Mouse (Mus musculus) ES-Bruce4 (cell line): Measurements from ENCODE around the gene Peak1. TPM values are rescaled to one million over a fixed set of nuclear protein-coding genes. Genes with fewer than 3 reads are reported as not detected.

Experiments
- H3K27ac ChIP-seq: 2 replicates; pipeline ENCODE4 v1.5.1; 2012; ENCODE audit warnings: low read length, inconsistent platforms; ENCODE audit not compliant: insufficient read depth
- H3K27me3 ChIP-seq: 2 replicates; pipeline ENCODE4 v1.6.1; 2012; ENCODE audit warnings: mild to moderate bottlenecking, low read length, inconsistent platforms; ENCODE audit not compliant: control insufficient read depth, poor library complexity, insufficient read depth, severe bottlenecking
- H3K36me3 ChIP-seq: 2 replicates; pipeline ENCODE4 v1.6.1; 2012; ENCODE audit warnings: inconsistent platforms, mild to moderate bottlenecking, low read length, moderate library complexity; ENCODE audit not compliant: control insufficient read depth, poor library complexity, insufficient read depth, severe bottlenecking
- H3K4me1 ChIP-seq: one replicate; pipeline ENCODE4 v1.8.1; 2011; ENCODE audit warnings: low read length; ENCODE audit not compliant: control insufficient read depth, insufficient read depth
- H3K4me3 ChIP-seq: 2 replicates; pipeline ENCODE4 v1.5.1; 2011; ENCODE audit warnings: low read depth, mild to moderate bottlenecking, low read length
- H3K9ac ChIP-seq: 2 replicates; pipeline ENCODE4 v1.6.1; 2012; ENCODE audit warnings: low read depth, mild to moderate bottlenecking, inconsistent platforms; ENCODE audit not compliant: poor library complexity, severe bottlenecking
- H3K9me3 ChIP-seq: replicated peaks from 2 replicates; pipeline ENCODE4 v1.6.1; 2012; ENCODE audit warnings: mild to moderate bottlenecking, low read length, inconsistent platforms; ENCODE audit not compliant: control insufficient read depth, poor library complexity, insufficient read depth, severe bottlenecking
- CTCF ChIP-seq: IDR thresholded peaks from one replicate; pipeline ENCODE4 v1.8.1; 2011; ENCODE audit warnings: low read depth, low read length
- EP300 ChIP-seq: IDR thresholded peaks from 2 replicates; pipeline ENCODE4 v1.6.1; 2011; ENCODE audit warnings: low read depth, low read length; ENCODE audit not compliant: insufficient read depth
- POLR2A ChIP-seq: IDR thresholded peaks from one replicate; pipeline ENCODE4 v1.8.1; 2011; ENCODE audit warnings: low read length; ENCODE audit not compliant: insufficient read depth
- polyA plus RNA-seq: library from polyadenylated mRNA; stranded (reverse); fragments of >200 nt; gene quantifications from 2 replicates; pipeline ENCODE4 v1.2.4, GENCODE M21; 2011; ENCODE audit warnings: low read depth; ENCODE audit not compliant: missing spikeins, insufficient read depth, insufficient read length

Peak1 gene
- polyA plus RNA-seq, 1 experiment: 26.3 TPM

DNA sequence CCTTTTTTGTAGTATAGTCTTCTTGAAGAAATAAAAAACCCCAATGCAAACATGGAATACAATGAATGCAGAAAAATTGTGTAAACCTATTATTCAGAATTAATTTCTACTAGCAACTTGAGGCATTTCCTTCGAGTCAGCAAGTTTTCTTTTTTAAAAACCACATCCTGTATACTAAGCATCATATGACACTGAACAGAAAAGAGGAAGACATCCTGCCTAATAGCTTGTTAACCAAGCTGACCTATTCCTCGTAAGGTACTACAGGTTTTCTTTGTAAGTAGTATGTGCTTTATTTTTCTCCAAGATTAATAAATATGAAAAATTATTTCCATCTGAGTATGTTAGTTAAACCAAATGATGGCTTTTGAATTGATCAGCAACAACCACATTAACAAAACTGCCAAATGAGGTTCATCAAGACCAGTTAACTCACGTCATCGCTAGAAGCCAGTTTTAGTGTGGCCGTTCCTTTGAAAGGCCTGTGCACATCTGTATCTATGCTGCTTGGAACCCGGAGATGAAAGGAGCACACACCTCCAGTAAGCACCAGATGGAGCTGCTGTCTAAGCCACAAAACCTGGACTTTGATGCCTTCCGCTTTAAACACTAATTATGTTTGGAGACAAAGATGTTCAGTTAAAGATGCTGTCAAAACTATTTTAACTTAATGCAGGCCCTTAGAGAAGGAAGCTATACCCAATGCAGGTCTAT is 153.4 kb downstream of the Peak1 start:
- TF ChIP-seq EP300: no peak
- TF ChIP-seq CTCF: no peak
- no peak for TF ChIP-seq POLR2A
- H3K4me1 ChIP-seq: no peaks in the 10 kb centered on the region

DNA sequence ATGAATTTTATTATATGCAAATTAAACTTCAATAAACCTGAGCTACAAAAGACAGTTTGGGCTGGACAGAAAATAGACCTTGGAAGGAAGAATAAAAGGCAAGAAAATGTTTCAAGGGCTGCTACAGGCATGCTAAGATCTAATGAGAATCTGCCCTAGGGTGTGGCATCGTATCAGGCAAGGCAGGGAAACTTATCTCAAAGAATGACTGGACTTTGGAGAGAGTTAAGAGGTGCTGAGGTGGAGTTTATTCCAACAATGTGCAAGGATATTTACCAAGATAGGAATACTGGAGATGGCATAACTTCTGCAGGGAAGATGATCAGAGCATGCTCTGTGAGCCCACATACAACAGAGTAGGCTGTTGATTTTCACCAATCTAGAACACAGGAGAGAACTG is 154.8 kb downstream of the Peak1 start:
- TF ChIP-seq EP300: no peak
- TF ChIP-seq POLR2A: no peak
- no peak for TF ChIP-seq CTCF

More for the DNA sequence above, 153.4 kb downstream of the Peak1 start:
- no peak overlapping the region for H3K27ac ChIP-seq
- H3K4me3 ChIP-seq: no peak overlapping the region
- H3K27me3 ChIP-seq: no peaks in the 10 kb centered on the region
- H3K9me3 ChIP-seq: peaks cover 3% of the 10 kb centered on the region; the same call in 1 of the 2 replicates
- no peak overlapping the region for H3K9ac ChIP-seq
- H3K36me3 ChIP-seq: peaks cover 3% of the 10 kb centered on the region

DNA sequence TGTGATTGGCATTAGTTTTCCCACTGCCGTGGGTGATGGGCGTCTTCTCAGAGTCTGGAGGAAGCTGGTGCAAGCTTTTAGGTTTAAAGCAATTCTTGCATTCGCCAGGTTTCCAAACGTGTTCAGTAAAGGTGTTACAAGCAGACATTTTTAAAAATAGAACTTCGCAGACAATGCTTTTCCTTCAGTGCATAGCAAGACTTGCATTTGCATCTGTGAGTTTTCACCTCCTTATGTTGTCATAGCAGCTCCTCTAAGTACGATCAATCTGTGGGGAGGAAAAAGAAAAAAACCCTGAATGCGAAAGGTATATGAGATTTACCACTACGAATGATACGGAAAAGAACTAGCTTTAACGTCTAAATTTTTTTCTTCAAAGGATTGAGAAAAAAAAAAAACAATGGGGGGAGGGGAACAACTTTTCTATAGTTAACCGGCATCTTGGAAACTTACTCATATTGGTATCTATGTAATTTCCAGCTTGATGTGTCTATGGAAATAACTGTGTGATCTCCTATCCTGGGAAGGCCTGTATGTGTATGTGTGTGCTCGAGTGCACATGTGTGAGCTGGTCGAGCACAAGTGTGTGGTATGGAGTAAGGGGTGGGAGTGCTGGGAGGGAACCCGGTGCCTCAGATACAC is 157.3 kb downstream of the Peak1 start:
- peaks cover 3% of the 10 kb centered on the region; the same call in 1 of the 2 replicates for H3K9me3 ChIP-seq
- H3K27ac ChIP-seq: no peak overlapping the region
- H3K27me3 ChIP-seq: no peaks in the 10 kb centered on the region
- no peak overlapping the region for H3K9ac ChIP-seq
- no peak overlapping the region for H3K4me3 ChIP-seq
- TF ChIP-seq CTCF (no peak), POLR2A (no peak), EP300 (no peak)
- peaks cover 8% of the 10 kb centered on the region for H3K36me3 ChIP-seq
- H3K4me1 ChIP-seq: no peaks in the 10 kb centered on the region

More for the DNA sequence above, 154.8 kb downstream of the Peak1 start:
- H3K27ac ChIP-seq: no peak overlapping the region
- no peaks in the 10 kb centered on the region for H3K27me3 ChIP-seq
- no peak overlapping the region for H3K9ac ChIP-seq
- H3K4me3 ChIP-seq: no peak overlapping the region
- no peaks in the 10 kb centered on the region for H3K4me1 ChIP-seq
- peaks cover 3% of the 10 kb centered on the region; the same call in 1 of the 2 replicates for H3K9me3 ChIP-seq
- H3K36me3 ChIP-seq: peaks cover 8% of the 10 kb centered on the region

- Histone ChIP-seq H3K4me1 (no peaks in the 10 kb centered on the region), H3K4me3 (no peak overlapping the region), H3K9ac (no peak overlapping the region), H3K27me3 (no peaks in the 10 kb centered on the region), H3K36me3 (peaks cover 8% of the 10 kb centered on the region), H3K27ac (no peak overlapping the region), H3K9me3 (peaks cover 3% of the 10 kb centered on the region; the same call in 1 of the 2 replicates)
- TF ChIP-seq EP300 (no peak), POLR2A (no peak), CTCF (no peak)
These were observed 157.9 kb downstream of the Peak1 start for GRCm38 (mm10) chr9:56259790-56260494.

GRCm38 (mm10) chr9:56258261-56258790 is 159.5 kb downstream of the Peak1 start:
- TF ChIP-seq POLR2A (no peak), CTCF (no peak), EP300 (no peak)
- Histone ChIP-seq H3K9ac (no peak overlapping the region), H3K36me3 (peaks cover 8% of the 10 kb centered on the region), H3K4me3 (no peak overlapping the region), H3K27ac (no peak overlapping the region), H3K27me3 (no peaks in the 10 kb centered on the region), H3K9me3 (peaks cover 3% of the 10 kb centered on the region; the same call in 1 of the 2 replicates), H3K4me1 (no peaks in the 10 kb centered on the region)
